Mouse (Mus musculus) brain, embryonic 14.5 days (tissue): ENCODE results near the gene Exosc7.

Source experiments
- CTCF ChIP-seq: fragments of 200-500 bp; IDR thresholded peaks from 2 replicates; pipeline ENCODE4 v1.5.1; 2012; ENCODE audit warnings: inconsistent platforms, mild to moderate bottlenecking, moderate library complexity, borderline replicate concordance; ENCODE audit not compliant: insufficient read depth, insufficient read length; ENCODE audit errors: extremely low read depth
- POLR2A ChIP-seq: fragments of 200-500 bp; IDR thresholded peaks from 2 replicates; pipeline ENCODE4 v1.6.1; 2012; ENCODE audit warnings: mild to moderate bottlenecking, inconsistent platforms, borderline replicate concordance; ENCODE audit not compliant: poor library complexity, insufficient read depth, insufficient read length, severe bottlenecking; ENCODE audit errors: extremely low read depth

DNA sequence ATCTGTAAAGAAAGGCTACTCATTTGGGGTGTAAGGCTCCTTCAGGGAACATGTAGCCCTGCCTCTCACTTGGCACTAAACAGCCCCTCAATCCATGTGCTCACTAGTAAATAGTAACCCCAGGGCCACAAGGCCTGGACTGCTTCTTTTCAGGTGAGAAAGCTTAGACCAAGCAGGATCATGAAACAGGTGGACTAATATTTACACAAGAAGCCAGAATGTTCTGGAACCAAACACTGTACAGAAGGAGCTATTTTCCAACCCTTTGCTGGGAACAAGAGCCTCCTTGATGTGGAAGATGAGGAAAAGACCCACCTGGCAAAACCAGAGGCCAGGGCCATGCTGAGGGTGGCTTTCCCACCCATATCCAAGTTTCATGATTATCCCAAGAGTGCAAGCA, 9.6 kb upstream of the Exosc7 start:
- TF ChIP-seq POLR2A (no peak), CTCF (no peak)
